Mouse (Mus musculus): ENCODE results near the gene Arhgap42.

Gene Arhgap42

GRCm38 (mm10) chr9:9238438-9239391 lies at the start of gene Arhgap42:
TSS of gene Arhgap42 (minus strand) at chr9:9239101.
- no peak for DNase-seq (ENCODE audit: low read depth, low spot score)

GRCm38 (mm10) chr9:9288140-9288539 lies 49.2 kb upstream of the Arhgap42 start:
- no peak for DNase-seq (ENCODE audit: low read depth, low spot score)

- no peak for DNase-seq (ENCODE audit: low read depth, low spot score)
Observed at GRCm38 (mm10) chr9:9269305-9269704, 30.4 kb upstream of the Arhgap42 start.

GRCm38 (mm10) chr9:9267606-9268601 lies 29.0 kb upstream of the Arhgap42 start:
- no peak for DNase-seq (ENCODE audit: low read depth, low spot score)

- DNase-seq (ENCODE audit: low read depth, low spot score), result no peak
Observed at GRCm38 (mm10) chr9:9263543-9263942, 24.6 kb upstream of the Arhgap42 start.

- DNase-seq (ENCODE audit: low read depth, low spot score), result no peak
Observed at GRCm38 (mm10) chr9:9262479-9262878, 23.6 kb upstream of the Arhgap42 start.

- no peak for DNase-seq (ENCODE audit: low read depth, low spot score)
Observed at GRCm38 (mm10) chr9:9254764-9255163, 15.9 kb upstream of the Arhgap42 start.

- DNase-seq (ENCODE audit: low read depth, low spot score), result no peak
Observed at GRCm38 (mm10) chr9:9248529-9248928, 9.6 kb upstream of the Arhgap42 start.

- no peak for DNase-seq (ENCODE audit: low read depth, low spot score)
Observed at GRCm38 (mm10) chr9:9245994-9246393, 7.1 kb upstream of the Arhgap42 start.

GRCm38 (mm10) chr9:9243834-9244233 lies 4.9 kb upstream of the Arhgap42 start:
- no peak for DNase-seq (ENCODE audit: low read depth, low spot score)

GRCm38 (mm10) chr9:9241202-9241795 lies 2.4 kb upstream of the Arhgap42 start:
- DNase-seq (ENCODE audit: low read depth, low spot score), result no peak

GRCm38 (mm10) chr9:9237511-9237910 lies 1.4 kb downstream of the Arhgap42 start:
- no peak for DNase-seq (ENCODE audit: low read depth, low spot score)

GRCm38 (mm10) chr9:9229662-9230061 lies 9.2 kb downstream of the Arhgap42 start:
- DNase-seq (ENCODE audit: low read depth, low spot score), result no peak

- no peak for DNase-seq (ENCODE audit: low read depth, low spot score)
Observed at GRCm38 (mm10) chr9:9224837-9225236, 14.1 kb downstream of the Arhgap42 start.

- no peak for DNase-seq (ENCODE audit: low read depth, low spot score)
Observed at GRCm38 (mm10) chr9:9223384-9223783, 15.5 kb downstream of the Arhgap42 start.

- no peak for DNase-seq (ENCODE audit: low read depth, low spot score)
Observed at GRCm38 (mm10) chr9:9221950-9222486, 16.9 kb downstream of the Arhgap42 start.

- no peak for DNase-seq (ENCODE audit: low read depth, low spot score)
Observed at GRCm38 (mm10) chr9:9221185-9221584, 17.7 kb downstream of the Arhgap42 start.

GRCm38 (mm10) chr9:9218301-9218700 lies 20.6 kb downstream of the Arhgap42 start:
- no peak for DNase-seq (ENCODE audit: low read depth, low spot score)

GRCm38 (mm10) chr9:9214849-9215248 lies 24.1 kb downstream of the Arhgap42 start:
- no peak for DNase-seq (ENCODE audit: low read depth, low spot score)

- DNase-seq (ENCODE audit: low read depth, low spot score), result no peak
Observed at GRCm38 (mm10) chr9:9214296-9214695, 24.6 kb downstream of the Arhgap42 start.

- DNase-seq (ENCODE audit: low read depth, low spot score), result no peak
Observed at GRCm38 (mm10) chr9:9211411-9212087, 27.4 kb downstream of the Arhgap42 start.

Measured in A20 (cell line).